ENCODE assay signal across 8 mouse cellular contexts in the genomic region with DNA sequence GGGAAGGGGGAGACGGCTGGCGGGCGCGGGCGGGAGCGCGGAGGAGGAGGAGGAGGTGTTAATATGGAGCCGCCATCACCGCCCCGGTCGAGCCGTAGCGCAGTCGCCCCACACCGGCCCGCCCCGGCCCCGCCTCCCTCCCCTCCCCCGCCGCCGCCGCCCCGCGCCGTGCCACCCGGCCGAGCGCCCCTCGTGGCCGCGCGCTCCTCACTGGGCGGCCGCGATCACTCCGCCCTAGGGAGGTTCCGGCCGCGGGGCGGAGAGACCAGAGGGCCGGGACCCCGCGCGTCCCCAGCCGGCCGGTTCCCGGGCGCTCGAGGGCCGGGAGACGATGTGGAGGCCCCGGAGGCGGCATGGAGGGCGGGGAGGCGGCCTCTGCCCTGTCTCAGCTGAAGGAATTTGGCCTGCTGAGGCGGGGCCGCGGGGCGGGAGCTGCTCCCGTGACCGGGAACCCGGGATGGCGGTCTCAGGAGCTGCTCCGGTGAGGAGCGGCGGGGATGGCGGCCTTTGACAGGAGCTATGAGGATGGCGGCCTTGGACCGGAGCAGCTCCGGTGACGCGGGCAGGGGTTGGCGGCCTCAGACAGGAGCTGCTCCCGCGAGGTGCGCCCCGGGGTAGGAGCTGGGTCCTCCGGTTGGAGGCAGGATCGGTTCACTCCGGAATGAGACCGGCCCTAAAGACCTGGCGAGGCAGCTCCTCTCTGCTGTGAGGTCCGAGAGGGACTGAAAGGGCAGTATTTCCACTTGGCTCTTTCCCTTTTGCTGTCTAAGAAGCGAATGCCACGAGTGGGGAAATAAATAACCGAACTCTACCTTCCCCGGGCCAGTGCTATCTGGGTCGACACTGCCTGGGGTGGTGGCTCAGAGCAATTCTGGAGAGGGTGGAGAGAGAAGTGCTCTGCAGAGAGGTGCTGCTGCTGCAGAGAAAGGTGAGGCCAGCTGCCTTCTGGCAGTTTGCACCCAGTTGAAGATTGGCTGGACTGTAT. TPM values are rescaled to one million over a fixed set of nuclear protein-coding genes. Genes with fewer than 3 reads are reported as not detected.
A peak's percentile ranks its signal among the peaks of the same experiment; 100 is the strongest.
DNase-seq lines count a peak whose midpoint lies in the region; ATAC-seq and TF ChIP-seq lines count a peak whose summit lies in the region.

A gene (minus strand): TSS at position 137 of the 985 bp plus-strand sequence.

- no peak for TF ChIP-seq EP300 in CH12.LX (IDR thresholded peaks at IDR 0.05; ENCODE audit: low read length)
- no peak for TF ChIP-seq EP300 in heart, postnatal 0 days (IDR thresholded peaks at IDR 0.05; ENCODE audit: low read depth)

- H3K9ac ChIP-seq in CH12.LX (ENCODE audit: insufficient read depth, low read depth): peak within 1 kb of the TSS; percentile 90
- peak within 1 kb of the TSS; percentile 90 for H3K9ac ChIP-seq in forebrain, embryonic 12.5 days
- H3K9ac ChIP-seq in heart, postnatal 0 days (replicated peaks; ENCODE audit: low read depth, low read length): peak within 1 kb of the TSS; percentile 74
- H3K9ac ChIP-seq in liver, embryonic 16.5 days (ENCODE audit: low read depth, low read length): peak within 1 kb of the TSS; percentile 95
- peak within 1 kb of the TSS; percentile 98 for H3K9ac ChIP-seq in neural tube, embryonic 13.5 days

- H3K27me3 ChIP-seq in CH12.LX (replicated peaks): peaks cover 9% of the 10 kb centered on the region
- no peaks in the 10 kb centered on the region for H3K27me3 ChIP-seq in forebrain, embryonic 12.5 days
- no peaks in the 10 kb centered on the region for H3K27me3 ChIP-seq in heart, postnatal 0 days (ENCODE audit: control insufficient read depth, insufficient read depth, low read length)
- H3K27me3 ChIP-seq in liver, embryonic 16.5 days (ENCODE audit: control insufficient read depth, insufficient read depth, low read depth, low read length): no peaks in the 10 kb centered on the region
- H3K27me3 ChIP-seq in neural tube, embryonic 13.5 days: no peaks in the 10 kb centered on the region
- H3K27me3 ChIP-seq in testis, adult 2 months (ENCODE audit: control insufficient read depth, insufficient read depth, low read length): no peaks in the 10 kb centered on the region

- no peaks in the 10 kb centered on the region for H3K79me2 ChIP-seq in CH12.LX (replicated peaks; ENCODE audit: control insufficient read depth, extremely low read depth, insufficient read depth, poor library complexity, severe bottlenecking)

- H3K9me3 ChIP-seq in CH12.LX (replicated peaks; ENCODE audit: low read length): no peaks in the 10 kb centered on the region
- no peaks in the 10 kb centered on the region for H3K9me3 ChIP-seq in forebrain, embryonic 12.5 days
- H3K9me3 ChIP-seq in heart, postnatal 0 days (replicated peaks; ENCODE audit: control insufficient read depth, low read length): no peaks in the 10 kb centered on the region
- no peaks in the 10 kb centered on the region for H3K9me3 ChIP-seq in liver, embryonic 16.5 days (replicated peaks; ENCODE audit: control insufficient read depth, low read length)
- H3K9me3 ChIP-seq in neural tube, embryonic 13.5 days: no peaks in the 10 kb centered on the region

- in situ Hi-C loops in CH12.LX (cut with MboI; ENCODE audit: low pct_ligation_motif_present, low pct_unique_long_range_greater_than_20kb, low sequenced_read_pairs): no loop called here

- peak; percentile 91 for ATAC-seq in forebrain, embryonic 12.5 days (ENCODE audit: low FRiP score)
- peak; percentile 81 for ATAC-seq in heart, postnatal 0 days (ENCODE audit: insufficient read depth, low read depth)
- peak; percentile 88 for ATAC-seq in liver, embryonic 16.5 days (ENCODE audit: low read depth)
- ATAC-seq in neural tube, embryonic 13.5 days (ENCODE audit: low read depth): peak; percentile 84

- peak within 1 kb of the TSS; percentile 72 to 97 (median 74) for H3K4me3 ChIP-seq in CH12.LX (replicated peaks in 1 of 3; ENCODE audit: low read depth in 2 of 3, low read length in 2 of 3, poor library complexity in 1 of 3)
- H3K4me3 ChIP-seq in forebrain, embryonic 12.5 days (replicated peaks): peak within 1 kb of the TSS; percentile 59
- H3K4me3 ChIP-seq in heart, postnatal 0 days (ENCODE audit: low read depth, low read length): peak within 1 kb of the TSS; percentile 71
- H3K4me3 ChIP-seq in liver, embryonic 16.5 days (ENCODE audit: low read depth, low read length): peak within 1 kb of the TSS; percentile 96
- peak within 1 kb of the TSS; percentile 83 for H3K4me3 ChIP-seq in neural tube, embryonic 13.5 days
- peak within 1 kb of the TSS; percentile 91 for H3K4me3 ChIP-seq in testis, adult 2 months (ENCODE audit: control insufficient read depth, low read depth, low read length)

- WGBS in forebrain, embryonic 12.5 days: under 1% methylated on average over 68 of the region's 88 CpGs
- WGBS in heart, postnatal 0 days: 0% methylated on average over 47 of the region's 88 CpGs
- under 1% methylated on average over 66 of the region's 88 CpGs for WGBS in liver, embryonic 16.5 days (ENCODE audit: insufficient replicate concordance)
- WGBS in neural tube, embryonic 13.5 days: under 1% methylated on average over 60 of the region's 88 CpGs

- peaks cover 0 to 8% of the 10 kb centered on the region in 2 experiments; a peak in 2 of 4 replicates for H3K4me1 ChIP-seq in CH12.LX (ENCODE audit: control insufficient read depth in 1 of 2, insufficient read depth in 2 of 2)
- peaks cover 17% of the 10 kb centered on the region for H3K4me1 ChIP-seq in forebrain, embryonic 12.5 days
- peaks cover 15% of the 10 kb centered on the region; the same call in 1 of the 2 replicates for H3K4me1 ChIP-seq in heart, postnatal 0 days (ENCODE audit: control insufficient read depth, insufficient read depth)
- peaks cover 17% of the 10 kb centered on the region for H3K4me1 ChIP-seq in liver, embryonic 16.5 days (ENCODE audit: control insufficient read depth, low read depth, low read length)
- H3K4me1 ChIP-seq in neural tube, embryonic 13.5 days (replicated peaks): peaks cover 39% of the 10 kb centered on the region
- peaks cover 13% of the 10 kb centered on the region for H3K4me1 ChIP-seq in testis, adult 2 months (ENCODE audit: control insufficient read depth, insufficient read depth, low read length)

- peak within 1 kb of the TSS; percentile 76 for H3K4me2 ChIP-seq in CH12.LX (ENCODE audit: insufficient read depth, low read depth, poor library complexity, severe bottlenecking)
- H3K4me2 ChIP-seq in forebrain, embryonic 12.5 days: peak within 1 kb of the TSS; percentile 96
- H3K4me2 ChIP-seq in heart, postnatal 0 days (ENCODE audit: low read depth, low read length): peak within 1 kb of the TSS; percentile 96
- H3K4me2 ChIP-seq in liver, embryonic 16.5 days (ENCODE audit: low read depth, low read length): peak within 1 kb of the TSS; percentile 99
- H3K4me2 ChIP-seq in neural tube, embryonic 13.5 days: peak within 1 kb of the TSS; percentile 84

- dilution Hi-C loops in CH12.LX (cut with MboI; ENCODE audit: extremely low pct_ligation_motif_present, extremely low pct_unique_long_range_greater_than_20kb, low sequenced_read_pairs): no loop called here

- peak; percentile 37 for DNase-seq in CH12.LX (ENCODE audit: extremely low read depth)
- peak; percentile 53 for DNase-seq in c-Kit-positive CD71-positive TER-119-negative erythroid progenitor cells, embryonic 14.5 days (ENCODE audit: low read depth)
- DNase-seq in heart, postnatal 0 days (ENCODE audit: low spot score): peak; percentile 74
- peak; percentile 83 to 91 for DNase-seq in kidney, postnatal 4 days

- peak; percentile 71 for TF ChIP-seq POLR2A in CH12.LX (IDR thresholded peaks at IDR 0.05; ENCODE audit: low read depth, low read length)
- no peak; the same call in none of the 2 replicates for TF ChIP-seq POLR2A in testis, adult 2 months (IDR thresholded peaks at IDR 0.05; ENCODE audit: control insufficient read depth, low read depth, low read length)

- H3K36me3 ChIP-seq in CH12.LX (replicated peaks in 1 of 2; ENCODE audit: control insufficient read depth in 1 of 2, insufficient read depth in 1 of 2, low read length in 1 of 2): peaks cover 0 to 3% of the 10 kb centered on the region in 2 experiments
- no peaks in the 10 kb centered on the region for H3K36me3 ChIP-seq in forebrain, embryonic 12.5 days (replicated peaks)
- peaks cover 6% of the 10 kb centered on the region; the same call in 1 of the 2 replicates for H3K36me3 ChIP-seq in heart, postnatal 0 days (replicated peaks; ENCODE audit: control insufficient read depth, insufficient read depth, low read length)
- H3K36me3 ChIP-seq in liver, embryonic 16.5 days (ENCODE audit: control insufficient read depth, insufficient read depth): no peaks in the 10 kb centered on the region
- H3K36me3 ChIP-seq in neural tube, embryonic 13.5 days: 0 out of 2 replicates have a peak, but pooled peaks cover 4% of the 10 kb centered on the region
- H3K36me3 ChIP-seq in testis, adult 2 months (ENCODE audit: control insufficient read depth, insufficient read depth, low read length): no peaks in the 10 kb centered on the region

- no peak for TF ChIP-seq RAD21 in CH12.LX (IDR thresholded peaks at IDR 0.05; ENCODE audit: low read depth, low read length)

- TF ChIP-seq CTCF in CH12.LX (conservative IDR thresholded peaks at IDR 0.05 in 1 of 2, IDR thresholded peaks at IDR 0.05 in 1 of 2; ENCODE audit: low read depth in 2 of 2, low read length in 2 of 2): peak in 1 of 2 experiments; percentile 34; a peak in 2 of 4 replicates
- TF ChIP-seq CTCF in heart, postnatal 0 days (IDR thresholded peaks at IDR 0.05; ENCODE audit: low read depth): peak; percentile 21; the same call in 1 of the 2 replicates
- no peak for TF ChIP-seq CTCF in testis, adult 2 months (IDR thresholded peaks at IDR 0.05; ENCODE audit: control insufficient read depth, insufficient read depth, insufficient replicate concordance, low read depth, low read length)

- H3K27ac ChIP-seq in CH12.LX (ENCODE audit: insufficient read depth, low read depth): peak within 1 kb of the TSS; percentile 37; the same call in 1 of the 2 replicates
- H3K27ac ChIP-seq in forebrain, embryonic 12.5 days: peak within 1 kb of the TSS; percentile 97
- H3K27ac ChIP-seq in heart, postnatal 0 days (ENCODE audit: low read depth): peak within 1 kb of the TSS; percentile 99
- peak within 1 kb of the TSS; percentile 94 for H3K27ac ChIP-seq in liver, embryonic 16.5 days (ENCODE audit: low read length)
- peak within 1 kb of the TSS; percentile 99 for H3K27ac ChIP-seq in neural tube, embryonic 13.5 days (replicated peaks)
- peak within 1 kb of the TSS; percentile 86 for H3K27ac ChIP-seq in testis, adult 2 months (ENCODE audit: control insufficient read depth, insufficient read depth, low read depth, low read length)

RNA-seq across cellular contexts. Expression of the gene that starts here (rescaled TPM):
- 2.5 and 3.1 TPM in 2 replicates for total RNA-seq in CH12.LX (2012; rRNA removed)
- 1.5 and 1.6 TPM in 2 replicates for total RNA-seq in CH12.LX (2014; rRNA removed)
- 3.9 and 4.4 TPM in 2 replicates for polyA plus RNA-seq in CH12.LX (2012; ENCODE audit: insufficient read length, low read depth)
- polyA plus RNA-seq in forebrain, embryonic 12.5 days (2016; fragmentation: Nextera tagmentation; extraction: Ambion mirVana): 19.2 and 20.1 TPM in 2 replicates
- 19.8 and 24.6 TPM in 2 replicates for total RNA-seq in heart, postnatal 0 days (2014; rRNA removed; ENCODE audit: low replicate concordance)
- polyA plus RNA-seq in heart, postnatal 0 days (2015; fragmentation: Nextera tagmentation; extraction: Ambion mirVana): 35.3 and 35.7 TPM in 2 replicates
- polyA plus RNA-seq in liver, embryonic 16.5 days (2015; fragmentation: Nextera tagmentation; extraction: Ambion mirVana): 7.0 and 8.6 TPM in 2 replicates
- 32.3 and 35.7 TPM in 2 replicates for polyA plus RNA-seq in neural tube, embryonic 13.5 days (2015; fragmentation: Nextera tagmentation; extraction: Ambion mirVana)
- 116 and 122 TPM in 2 replicates for polyA plus RNA-seq in testis, adult 2 months (2012; rRNA removed)

Comparison
In these comparisons a context has a peak if more than half of its experiments do, and no peak if none do; other contexts are left out.
1. Peak in every context shown above with its lines: DNase-seq, ATAC-seq, H3K4me3 ChIP-seq and H3K27ac ChIP-seq.
2. DNase-seq: peak in every context shown above with its lines; median percentile 87 in kidney, postnatal 4 days; 74 in heart, postnatal 0 days; 53 in c-Kit-positive CD71-positive TER-119-negative erythroid progenitor cells, embryonic 14.5 days; 37 in CH12.LX.
3. H3K27ac ChIP-seq: peak in every context shown above with its lines; median percentile 99 in heart, postnatal 0 days; 99 in neural tube, embryonic 13.5 days; 97 in forebrain, embryonic 12.5 days; 94 in liver, embryonic 16.5 days; 86 in testis, adult 2 months; 37 in CH12.LX.